Mouse (Mus musculus): ENCODE measurements around the gene Hat1. TPM values are rescaled to one million over a fixed set of nuclear protein-coding genes. Genes with fewer than 3 reads are reported as not detected.

Gene Hat1
- polyA plus RNA-seq, 1 experiment, result 0.49 TPM

DNA sequence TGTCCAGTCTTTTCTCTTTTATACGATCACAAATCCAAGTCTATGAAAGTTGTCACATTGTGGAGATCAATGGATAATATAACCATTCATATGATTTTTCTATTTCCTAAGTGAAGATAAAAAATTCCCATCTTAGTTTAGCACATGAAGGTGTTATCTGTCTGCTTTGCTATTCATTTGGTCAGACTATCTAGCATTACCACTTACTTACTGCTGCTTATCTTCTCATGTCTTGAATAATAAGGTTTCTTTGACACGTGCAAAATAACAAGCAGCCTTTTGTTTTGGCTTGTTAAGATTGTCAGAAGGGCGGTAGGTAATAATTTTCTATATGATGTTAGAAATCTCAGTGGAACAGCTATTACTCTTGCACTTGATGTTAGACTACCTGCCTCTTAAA is 30.6 kb downstream of the Hat1 start:
- H3K4me3 ChIP-seq (replicated peaks), result no peak overlapping the region
- H3K9me3 ChIP-seq (ENCODE audit: control insufficient read depth, low read length), result no peaks in the 10 kb centered on the region
- no peaks in the 10 kb centered on the region for H3K27me3 ChIP-seq (ENCODE audit: control insufficient read depth)
- H3K4me1 ChIP-seq (ENCODE audit: control insufficient read depth), result peaks cover 9% of the 10 kb centered on the region
- no peak for TF ChIP-seq GATA1 (IDR thresholded peaks at IDR 0.05; ENCODE audit: low read length)
- no peak for TF ChIP-seq TAL1 (IDR thresholded peaks at IDR 0.05; ENCODE audit: low read length)
- peaks cover 85% of the 10 kb centered on the region for H3K36me3 ChIP-seq (ENCODE audit: control insufficient read depth)

DNA sequence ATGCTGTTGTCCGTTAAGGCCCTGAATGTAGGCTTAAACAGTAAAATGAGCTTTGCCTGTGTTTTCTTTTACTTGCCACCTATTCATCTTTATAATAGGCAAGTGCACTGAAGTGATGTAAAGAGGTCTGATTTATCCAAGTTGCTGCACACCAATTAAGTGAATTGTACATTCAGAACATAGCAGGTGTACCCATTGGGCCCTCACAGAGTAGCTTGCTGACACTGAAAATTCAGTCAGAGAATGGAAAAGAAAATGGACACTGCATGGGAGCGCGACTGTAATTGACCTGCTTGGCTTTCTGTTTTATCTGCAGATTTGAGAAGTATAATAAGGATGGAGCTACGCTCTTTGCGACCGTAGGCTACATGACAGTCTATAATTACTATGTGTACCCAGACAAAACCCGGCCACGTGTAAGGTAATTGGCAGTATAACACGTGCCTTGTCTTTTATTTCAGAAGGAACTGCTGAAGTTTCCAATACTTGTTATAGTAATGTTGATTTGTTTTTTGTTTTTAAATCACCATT is 32.2 kb downstream of the Hat1 start:
- Histone ChIP-seq H3K36me3 (ENCODE audit: control insufficient read depth) (peaks cover 82% of the 10 kb centered on the region), H3K9me3 (ENCODE audit: control insufficient read depth, low read length) (no peaks in the 10 kb centered on the region), H3K27me3 (ENCODE audit: control insufficient read depth) (no peaks in the 10 kb centered on the region), H3K4me1 (ENCODE audit: control insufficient read depth) (peaks cover 14% of the 10 kb centered on the region), H3K4me3 (replicated peaks) (no peak overlapping the region)
- no peak for TF ChIP-seq TAL1 (IDR thresholded peaks at IDR 0.05; ENCODE audit: low read length)
- TF ChIP-seq GATA1 (IDR thresholded peaks at IDR 0.05; ENCODE audit: low read length), result no peak

DNA sequence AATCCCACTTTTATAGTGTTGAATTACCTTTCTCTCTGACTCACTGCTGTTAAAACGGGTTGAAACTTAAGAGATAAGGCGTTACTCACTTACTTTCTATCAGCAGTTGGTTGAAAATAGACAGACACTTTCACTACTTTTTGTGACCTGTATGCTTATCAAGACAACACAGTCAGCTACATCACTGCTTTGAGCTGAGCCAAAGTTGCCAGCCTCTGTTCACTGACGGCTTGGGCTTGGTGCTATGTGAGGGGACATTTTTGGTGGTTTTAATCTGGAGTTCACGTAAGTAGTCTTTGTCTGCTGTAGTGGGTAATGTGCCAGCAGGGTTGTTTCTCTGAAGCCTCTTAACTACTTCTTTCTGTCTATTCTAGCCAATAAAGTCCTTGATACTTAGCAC is 35.8 kb downstream of the Hat1 start:
- H3K36me3 ChIP-seq (ENCODE audit: control insufficient read depth), result peaks cover 85% of the 10 kb centered on the region
- peaks cover 10% of the 10 kb centered on the region for H3K4me1 ChIP-seq (ENCODE audit: control insufficient read depth)
- no peaks in the 10 kb centered on the region for H3K27me3 ChIP-seq (ENCODE audit: control insufficient read depth)
- H3K9me3 ChIP-seq (ENCODE audit: control insufficient read depth, low read length), result no peaks in the 10 kb centered on the region
- TF ChIP-seq TAL1 (IDR thresholded peaks at IDR 0.05; ENCODE audit: low read length) (no peak), GATA1 (IDR thresholded peaks at IDR 0.05; ENCODE audit: low read length) (no peak)
- H3K4me3 ChIP-seq (replicated peaks), result no peak overlapping the region

DNA sequence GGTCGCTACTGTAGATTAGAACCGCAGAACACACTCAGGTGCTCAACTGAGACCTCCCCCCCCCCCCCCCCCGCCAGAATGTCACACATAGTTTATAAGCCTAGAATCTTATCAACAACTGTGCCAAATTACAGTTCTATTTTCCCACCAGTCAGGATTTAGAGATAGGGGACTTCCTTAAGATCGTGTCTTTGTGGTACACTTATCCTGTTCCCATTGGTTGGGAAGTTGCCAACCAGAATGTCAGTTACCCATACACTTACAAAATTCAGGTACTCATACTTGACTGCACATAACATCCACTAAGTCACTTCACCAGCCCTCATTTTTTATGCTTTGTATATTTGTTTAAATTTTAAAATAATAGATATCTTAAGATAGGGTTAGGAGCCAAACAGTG is 46.7 kb downstream of the Hat1 start:
- Histone ChIP-seq H3K9me3 (ENCODE audit: control insufficient read depth, low read length) (no peaks in the 10 kb centered on the region), H3K4me3 (replicated peaks) (no peak overlapping the region), H3K36me3 (ENCODE audit: control insufficient read depth) (peaks cover 87% of the 10 kb centered on the region), H3K4me1 (ENCODE audit: control insufficient read depth) (no peaks in the 10 kb centered on the region), H3K27me3 (ENCODE audit: control insufficient read depth) (no peaks in the 10 kb centered on the region)
- TF ChIP-seq GATA1 (IDR thresholded peaks at IDR 0.05; ENCODE audit: low read length) (no peak), TAL1 (IDR thresholded peaks at IDR 0.05; ENCODE audit: low read length) (no peak)

DNA sequence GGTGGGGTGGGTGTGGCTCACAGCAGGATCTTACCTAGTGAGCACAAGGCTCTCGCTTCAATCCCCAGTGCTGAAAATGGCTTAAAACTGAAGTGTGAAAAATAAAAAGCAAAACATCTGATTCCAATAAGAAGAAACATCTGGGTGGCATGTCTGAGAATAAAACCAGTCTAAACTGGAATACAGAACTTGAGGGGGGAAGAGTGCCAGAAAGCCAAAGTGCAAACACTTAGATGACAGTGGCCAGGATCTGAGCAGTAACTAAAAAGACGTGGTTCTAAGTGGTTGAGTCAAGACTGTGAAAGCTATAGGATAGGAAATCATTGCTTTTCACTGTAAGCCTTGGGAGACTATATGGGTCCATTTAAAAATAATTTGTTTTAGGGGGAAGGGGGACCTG is 54.6 kb downstream of the Hat1 start:
- no peak overlapping the region for H3K4me3 ChIP-seq (replicated peaks)
- peaks cover 43% of the 10 kb centered on the region for H3K36me3 ChIP-seq (ENCODE audit: control insufficient read depth)
- TF ChIP-seq GATA1 (IDR thresholded peaks at IDR 0.05; ENCODE audit: low read length) (no peak), TAL1 (IDR thresholded peaks at IDR 0.05; ENCODE audit: low read length) (no peak)
- H3K9me3 ChIP-seq (ENCODE audit: control insufficient read depth, low read length), result no peaks in the 10 kb centered on the region
- H3K4me1 ChIP-seq (ENCODE audit: control insufficient read depth), result peaks cover 13% of the 10 kb centered on the region
- H3K27me3 ChIP-seq (ENCODE audit: control insufficient read depth), result peaks cover 20% of the 10 kb centered on the region

DNA sequence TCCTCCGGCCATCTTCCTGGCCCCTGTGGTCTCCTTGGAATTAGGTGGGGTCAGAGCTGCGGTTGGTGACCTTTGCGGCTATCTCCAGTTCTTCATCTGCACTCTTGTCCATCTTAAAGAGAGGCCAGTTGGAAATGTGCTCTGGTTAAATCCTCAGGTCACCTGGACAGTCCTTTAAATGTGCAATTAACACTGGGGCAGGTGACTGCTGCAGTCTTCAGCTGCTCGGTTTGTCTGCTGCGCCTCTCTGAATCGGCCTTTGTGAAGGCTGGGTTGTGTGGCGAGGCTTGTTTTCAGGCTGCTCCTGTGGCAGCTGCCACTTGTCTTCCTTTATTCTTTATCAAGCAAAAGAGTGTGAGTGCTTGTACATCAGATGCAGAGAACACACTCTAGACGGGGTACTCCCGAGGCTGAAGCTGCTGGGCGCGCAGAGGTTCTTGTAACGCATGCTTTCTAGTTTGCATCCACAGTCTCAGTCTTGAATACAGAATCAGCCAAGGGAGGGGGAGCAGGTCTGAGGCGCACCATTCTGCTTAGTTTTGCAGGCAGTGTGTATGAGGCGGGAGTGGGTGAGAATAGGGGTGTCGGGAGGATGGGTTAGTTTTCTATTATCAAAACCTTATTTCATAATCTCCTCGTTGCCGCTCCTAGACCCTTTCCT is 56.9 kb downstream of the Hat1 start:
- TF ChIP-seq TAL1 (IDR thresholded peaks at IDR 0.05; ENCODE audit: low read length), result no peak
- no peak for TF ChIP-seq GATA1 (IDR thresholded peaks at IDR 0.05; ENCODE audit: low read length)
- Histone ChIP-seq H3K27me3 (ENCODE audit: control insufficient read depth) (peaks cover 21% of the 10 kb centered on the region), H3K9me3 (ENCODE audit: control insufficient read depth, low read length) (peaks cover 5% of the 10 kb centered on the region; the same call in 1 of the 2 replicates), H3K4me1 (ENCODE audit: control insufficient read depth) (peaks cover 13% of the 10 kb centered on the region), H3K4me3 (replicated peaks) (no peak overlapping the region), H3K36me3 (ENCODE audit: control insufficient read depth) (peaks cover 24% of the 10 kb centered on the region)

DNA sequence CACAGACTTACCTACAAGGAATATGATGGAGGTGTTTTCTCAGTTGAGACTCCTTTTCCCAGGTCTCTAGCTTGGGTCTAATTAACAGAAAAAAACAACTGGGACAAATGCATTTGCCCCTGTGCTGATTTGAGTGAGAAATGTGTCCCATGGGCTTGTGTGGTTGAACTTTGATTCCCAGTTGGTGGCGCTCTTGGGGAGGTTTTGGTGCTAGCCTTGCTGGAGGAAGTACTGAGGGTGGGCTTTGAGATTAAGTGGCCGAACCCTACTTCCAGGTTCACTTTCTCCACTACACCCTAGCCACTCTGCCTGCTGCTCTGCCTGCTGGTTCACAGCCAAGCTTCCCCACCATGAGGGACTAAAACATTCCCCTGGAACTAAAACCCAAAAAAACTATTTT is 60.8 kb downstream of the Hat1 start:
- peaks cover 21% of the 10 kb centered on the region for H3K27me3 ChIP-seq (ENCODE audit: control insufficient read depth)
- peaks cover 34% of the 10 kb centered on the region for H3K4me1 ChIP-seq (ENCODE audit: control insufficient read depth)
- H3K9me3 ChIP-seq (ENCODE audit: control insufficient read depth, low read length), result peaks cover 5% of the 10 kb centered on the region; the same call in 1 of the 2 replicates
- no peaks in the 10 kb centered on the region for H3K36me3 ChIP-seq (ENCODE audit: control insufficient read depth)
- TF ChIP-seq TAL1 (IDR thresholded peaks at IDR 0.05; ENCODE audit: low read length), result no peak
- no peak for TF ChIP-seq GATA1 (IDR thresholded peaks at IDR 0.05; ENCODE audit: low read length)
- H3K4me3 ChIP-seq (replicated peaks), result no peak overlapping the region

DNA sequence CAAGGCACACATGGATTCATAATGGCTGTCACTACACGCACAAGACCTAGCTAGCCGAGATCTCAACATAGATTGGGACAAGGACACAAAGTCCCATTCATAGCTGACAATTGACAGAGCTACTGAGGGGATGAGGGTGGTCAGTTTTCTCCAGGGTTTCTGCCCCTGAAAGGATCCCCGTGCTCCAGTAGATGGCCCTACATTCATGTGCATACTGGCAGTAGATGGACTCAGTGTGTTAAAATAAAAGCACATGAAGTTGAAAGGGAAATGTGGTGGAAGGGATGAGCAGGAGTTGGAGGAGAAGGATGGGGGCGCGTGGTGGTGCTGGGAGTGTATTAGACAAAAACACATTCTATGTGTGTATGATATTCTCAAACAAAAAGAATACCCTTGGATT is 63.0 kb downstream of the Hat1 start:
- Histone ChIP-seq H3K4me3 (replicated peaks) (no peak overlapping the region), H3K36me3 (ENCODE audit: control insufficient read depth) (peaks cover 6% of the 10 kb centered on the region), H3K4me1 (ENCODE audit: control insufficient read depth) (peaks cover 53% of the 10 kb centered on the region), H3K9me3 (ENCODE audit: control insufficient read depth, low read length) (peaks cover 5% of the 10 kb centered on the region; the same call in 1 of the 2 replicates), H3K27me3 (ENCODE audit: control insufficient read depth) (peaks cover 8% of the 10 kb centered on the region)
- TF ChIP-seq TAL1 (IDR thresholded peaks at IDR 0.05; ENCODE audit: low read length), result no peak
- no peak for TF ChIP-seq GATA1 (IDR thresholded peaks at IDR 0.05; ENCODE audit: low read length)

DNA sequence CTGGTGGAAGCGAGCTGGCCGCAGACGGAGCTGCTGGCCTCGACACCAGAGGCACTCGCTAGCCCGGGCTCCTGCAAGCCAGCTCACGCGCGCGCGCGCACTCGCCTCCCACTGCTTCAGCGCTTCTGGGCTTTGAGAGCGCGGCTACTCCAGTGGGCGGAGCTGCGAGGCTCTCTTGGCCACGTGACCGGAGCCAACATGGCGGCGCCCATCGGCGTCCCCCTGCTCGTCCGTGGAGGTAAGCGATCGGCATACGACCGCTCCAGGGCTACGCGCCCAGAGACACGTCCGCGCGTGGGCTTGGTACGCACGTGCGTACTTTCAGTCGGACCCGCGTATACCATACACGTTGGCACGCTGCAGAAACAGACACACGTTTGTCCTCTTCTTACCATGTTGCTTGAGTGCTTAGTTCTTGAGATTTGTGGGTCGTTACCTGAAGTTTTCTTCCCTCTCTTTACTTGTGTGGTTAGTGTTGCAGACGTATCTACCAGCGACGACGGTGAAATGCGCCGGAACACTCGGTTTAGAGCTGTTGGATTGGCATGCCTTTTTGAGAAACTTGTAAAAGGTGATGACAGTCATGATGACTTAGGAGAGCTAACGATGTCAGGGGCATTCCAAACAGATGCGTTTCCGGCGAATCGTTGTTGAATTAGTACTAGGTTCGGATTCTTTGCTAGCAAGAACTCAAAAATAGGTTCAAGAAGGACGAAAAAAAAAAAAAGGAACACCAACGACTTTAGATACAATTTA is 64.6 kb downstream of the Hat1 start, which contains the start of gene Metap1d:
Gene Metap1d (plus strand): TSS at position 116 of the 756 bp plus-strand sequence.
- H3K4me1 ChIP-seq (ENCODE audit: control insufficient read depth), result peaks cover 66% of the 10 kb centered on the region
- TF ChIP-seq TAL1 (IDR thresholded peaks at IDR 0.05; ENCODE audit: low read length) (no peak), GATA1 (IDR thresholded peaks at IDR 0.05; ENCODE audit: low read length) (no peak)
- H3K9me3 ChIP-seq (ENCODE audit: control insufficient read depth, low read length), result peaks cover 5% of the 10 kb centered on the region; the same call in 1 of the 2 replicates
- peaks cover 11% of the 10 kb centered on the region for H3K36me3 ChIP-seq (ENCODE audit: control insufficient read depth)
- H3K4me3 ChIP-seq (replicated peaks), result peak within 1 kb of the TSS; percentile 90
- H3K27me3 ChIP-seq (ENCODE audit: control insufficient read depth), result peaks cover 2% of the 10 kb centered on the region
